Mouse (Mus musculus) liver, embryonic 15.5 days (tissue): ENCODE measurements around the gene Zfp58. TPM values are rescaled to one million over a fixed set of nuclear protein-coding genes. Genes with fewer than 3 reads are reported as not detected.

Source experiments
- ATAC-seq: fragments of 200-750 bp; cut with Nextera tagmentation; 2 replicates; pipeline ENCODE4 v1.8.0; 2017; ENCODE audit warnings: moderate number of reproducible peaks, mild to moderate bottlenecking, moderate library complexity; ENCODE audit not compliant: insufficient read depth
- H3K27ac ChIP-seq: fragments of 300-500 bp; sonication (generic); replicated peaks from 2 replicates; pipeline ENCODE4 v1.5.1; 2015; ENCODE audit warnings: mild to moderate bottlenecking, inconsistent platforms
- H3K27me3 ChIP-seq: fragments of 300-500 bp; sonication (generic); 2 replicates; pipeline ENCODE4 v1.6.1; 2015; ENCODE audit warnings: mild to moderate bottlenecking, inconsistent platforms
- H3K36me3 ChIP-seq: fragments of 300-500 bp; sonication (generic); replicated peaks from 2 replicates; pipeline ENCODE4 v1.6.1; 2015; ENCODE audit warnings: moderate library complexity, mild to moderate bottlenecking, inconsistent platforms
- H3K4me1 ChIP-seq: fragments of 300-500 bp; sonication (generic); replicated peaks from 2 replicates; pipeline ENCODE4 v1.6.1; 2015; ENCODE audit warnings: inconsistent platforms
- H3K4me2 ChIP-seq: fragments of 300-500 bp; sonication (generic); 2 replicates; pipeline ENCODE4 v1.6.1; 2015; ENCODE audit warnings: moderate library complexity, mild to moderate bottlenecking, inconsistent platforms
- H3K4me3 ChIP-seq: fragments of 300-500 bp; sonication (generic); replicated peaks from 2 replicates; pipeline ENCODE4 v1.5.1; 2015; ENCODE audit warnings: mild to moderate bottlenecking, inconsistent platforms
- H3K9ac ChIP-seq: fragments of 300-500 bp; sonication (generic); 2 replicates; pipeline ENCODE4 v1.6.1; 2015; ENCODE audit warnings: moderate library complexity, mild to moderate bottlenecking, inconsistent platforms
- H3K9me3 ChIP-seq: fragments of 300-500 bp; sonication (generic); replicated peaks from 2 replicates; pipeline ENCODE4 v1.6.1; 2016; ENCODE audit warnings: inconsistent platforms
- WGBS: fragments of 180-500 bp; shearing (Covaris S2); methylation state at CpG from one replicate; pipeline ENCODE4 v1.1.7; 2015; ENCODE audit warnings: mixed read lengths; ENCODE audit not compliant: insufficient replicate concordance; 5-methylcytosine and 5-hydroxymethylcytosine counted together
- polyA plus RNA-seq: library from polyadenylated mRNA; unstranded; fragments of >200 nt; fragmentation: Nextera tagmentation; extraction: Ambion mirVana; gene quantifications from 2 replicates; pipeline ENCODE4 v1.2.1, GENCODE M21; 2015

Zfp58 gene
- polyA plus RNA-seq, result 2.1 and 2.4 TPM in 2 replicates

GRCm38 (mm10) chr13:67500084-67500719, at the start of gene Zfp58:
Gene Zfp58, minus strand, starts transcription at chr13:67500555.
- Histone ChIP-seq H3K4me1 (peaks cover 11% of the 10 kb centered on the region), H3K27ac (no peak within 1 kb of the TSS; the same call in 1 of the 2 replicates), H3K27me3 (no peaks in the 10 kb centered on the region), H3K9me3 (no peaks in the 10 kb centered on the region), H3K36me3 (peaks cover under 1% of the 10 kb centered on the region; the same call in 1 of the 2 replicates), H3K9ac (peak within 1 kb of the TSS; percentile 62), H3K4me3 (peak within 1 kb of the TSS; percentile 66), H3K4me2 (peak within 1 kb of the TSS; percentile 71)
- peak; percentile 85 for ATAC-seq
- WGBS, result under 1% methylated on average over 22 of the region's 22 CpGs

GRCm38 (mm10) chr13:67545941-67546340, 45.6 kb upstream of the Zfp58 start:
- Histone ChIP-seq H3K36me3 (peaks cover 42% of the 10 kb centered on the region), H3K27me3 (no peaks in the 10 kb centered on the region), H3K4me2 (no peak overlapping the region), H3K27ac (no peak overlapping the region), H3K4me3 (no peak overlapping the region), H3K4me1 (peaks cover 8% of the 10 kb centered on the region; the same call in 1 of the 2 replicates), H3K9ac (no peak overlapping the region), H3K9me3 (no peaks in the 10 kb centered on the region)
- ATAC-seq, result no peak
- WGBS, result 80% methylated on average over 1 of the region's 1 CpGs

- no peak overlapping the region for H3K27ac ChIP-seq
- H3K4me3 ChIP-seq, result no peak overlapping the region
- H3K27me3 ChIP-seq, result no peaks in the 10 kb centered on the region
- H3K9me3 ChIP-seq, result no peaks in the 10 kb centered on the region
- H3K36me3 ChIP-seq, result no peaks in the 10 kb centered on the region
- H3K4me1 ChIP-seq, result peaks cover 18% of the 10 kb centered on the region
- H3K4me2 ChIP-seq, result no peak overlapping the region
- WGBS, result 62% methylated on average over 3 of the region's 3 CpGs
- H3K9ac ChIP-seq, result no peak overlapping the region
- no peak for ATAC-seq
Observed at GRCm38 (mm10) chr13:67527049-67527730, 26.8 kb upstream of the Zfp58 start.

DNA sequence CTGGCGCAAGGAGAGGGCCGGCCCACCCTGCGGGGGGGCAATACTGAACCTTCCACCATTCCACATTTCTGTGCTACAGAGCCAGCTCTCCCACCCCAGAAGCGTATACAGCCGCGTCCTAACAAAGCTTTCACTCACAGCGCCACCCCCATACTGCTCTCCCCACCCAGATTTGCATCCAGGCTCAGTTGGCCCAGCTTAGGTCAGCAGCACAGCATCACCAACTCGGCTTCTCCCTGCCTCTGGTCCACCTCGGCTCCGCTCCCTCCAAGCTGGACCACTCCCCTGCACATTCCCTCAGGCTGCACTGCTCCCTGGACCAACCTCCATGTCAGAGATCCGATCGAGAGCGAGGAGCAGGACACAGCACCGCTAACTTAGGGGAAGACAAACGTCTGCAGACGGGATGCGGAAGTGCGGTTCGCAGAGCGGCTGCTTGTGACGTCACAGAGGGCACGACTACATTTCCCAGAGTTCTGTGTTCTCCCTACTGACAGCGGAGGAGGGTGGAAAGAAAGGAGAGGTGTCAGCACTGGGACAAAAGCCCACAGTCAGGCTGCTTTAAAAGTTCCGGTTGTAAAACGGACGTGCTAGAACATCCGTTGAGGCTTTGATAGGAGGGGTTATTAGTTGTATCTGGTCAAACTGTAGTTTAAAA, 25.5 kb upstream of the Zfp58 start, which contains the start of the genes Gm26965 and Zfp87:
Gene Gm26965, minus strand, starts transcription at position 399 of the 658 bp plus-strand sequence.
Gene Zfp87, minus strand, starts transcription at position 425 of the 658 bp plus-strand sequence.
- H3K4me3 ChIP-seq, result peak within 1 kb of the TSS; percentile 83
- peaks cover 18% of the 10 kb centered on the region for H3K4me1 ChIP-seq
- no peaks in the 10 kb centered on the region for H3K27me3 ChIP-seq
- no peaks in the 10 kb centered on the region for H3K36me3 ChIP-seq
- peak; percentile 98 for ATAC-seq
- peak within 1 kb of the TSS; percentile 72 for H3K9ac ChIP-seq
- WGBS, result under 1% methylated on average over 27 of the region's 27 CpGs
- H3K9me3 ChIP-seq, result no peaks in the 10 kb centered on the region
- H3K27ac ChIP-seq, result peak within 1 kb of the TSS; percentile 69
- peak within 1 kb of the TSS; percentile 75 for H3K4me2 ChIP-seq

- Histone ChIP-seq H3K4me1 (peaks cover 11% of the 10 kb centered on the region), H3K4me3 (0 out of 2 replicates have a peak overlapping the region, but pooled peaks have one; percentile 66), H3K27ac (no peak overlapping the region), H3K27me3 (no peaks in the 10 kb centered on the region), H3K36me3 (no peaks in the 10 kb centered on the region), H3K9me3 (no peaks in the 10 kb centered on the region), H3K4me2 (no peak overlapping the region), H3K9ac (no peak overlapping the region)
- WGBS, result 60% methylated on average over 1 of the region's 1 CpGs
- no peak for ATAC-seq
Observed at GRCm38 (mm10) chr13:67500908-67501307, 553 bp upstream of the Zfp58 start.

- peaks cover 32% of the 10 kb centered on the region for H3K36me3 ChIP-seq
- H3K27me3 ChIP-seq, result no peaks in the 10 kb centered on the region
- WGBS, result 57% methylated on average over 1 of the region's 1 CpGs
- no peak overlapping the region for H3K4me3 ChIP-seq
- no peak overlapping the region for H3K27ac ChIP-seq
- ATAC-seq, result no peak
- no peak overlapping the region for H3K4me2 ChIP-seq
- no peak overlapping the region for H3K9ac ChIP-seq
- H3K9me3 ChIP-seq, result peaks cover 5% of the 10 kb centered on the region; the same call in 1 of the 2 replicates
- peaks cover 11% of the 10 kb centered on the region for H3K4me1 ChIP-seq
Observed at GRCm38 (mm10) chr13:67495631-67496030, 4.7 kb downstream of the Zfp58 start.

DNA sequence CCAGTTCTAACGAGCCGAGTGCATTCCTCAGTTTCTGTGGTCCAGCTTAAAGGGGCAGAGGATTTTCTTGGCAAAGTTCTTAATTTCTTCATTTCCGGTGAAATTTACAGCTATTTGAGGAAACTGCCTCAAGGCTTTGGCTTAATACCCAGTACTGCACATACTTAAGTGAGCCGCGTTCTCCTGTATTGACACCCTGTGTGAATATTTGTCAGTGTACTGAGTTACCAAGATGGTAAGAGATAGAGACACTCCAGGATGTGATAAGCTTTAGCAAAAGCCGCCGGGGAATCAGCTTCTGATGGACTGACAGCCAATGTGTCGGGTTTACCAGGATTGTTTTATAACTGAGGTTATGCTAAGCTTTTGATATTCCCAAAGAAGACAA, 15.9 kb downstream of the Zfp58 start:
- 22% methylated on average over 8 of the region's 8 CpGs for WGBS
- no peak for ATAC-seq
- no peaks in the 10 kb centered on the region for H3K27me3 ChIP-seq
- H3K4me2 ChIP-seq, result peak overlapping the region; percentile 78
- peak overlapping the region; percentile 30; the same call in 1 of the 2 replicates for H3K9ac ChIP-seq
- H3K27ac ChIP-seq, result peak overlapping the region; percentile 88
- H3K36me3 ChIP-seq, result peaks cover 8% of the 10 kb centered on the region; the same call in 1 of the 2 replicates
- H3K4me3 ChIP-seq, result peak overlapping the region; percentile 73
- H3K4me1 ChIP-seq, result peaks cover 20% of the 10 kb centered on the region
- no peaks in the 10 kb centered on the region for H3K9me3 ChIP-seq

- Histone ChIP-seq H3K4me2 (peak within 1 kb of the TSS; percentile 78), H3K4me1 (peaks cover 20% of the 10 kb centered on the region), H3K9me3 (no peaks in the 10 kb centered on the region), H3K27ac (peak within 1 kb of the TSS; percentile 88), H3K4me3 (peak within 1 kb of the TSS; percentile 73), H3K27me3 (no peaks in the 10 kb centered on the region), H3K9ac (peak within 1 kb of the TSS; percentile 75), H3K36me3 (peaks cover 8% of the 10 kb centered on the region; the same call in 1 of the 2 replicates)
- 3% methylated on average over 20 of the region's 20 CpGs for WGBS
- peak; percentile 93 for ATAC-seq
Observed at GRCm38 (mm10) chr13:67483625-67484423, 16.5 kb downstream of the Zfp58 start, which contains the start of gene Zfp874b. Gene Zfp874b, minus strand, starts transcription at chr13:67484258.

DNA sequence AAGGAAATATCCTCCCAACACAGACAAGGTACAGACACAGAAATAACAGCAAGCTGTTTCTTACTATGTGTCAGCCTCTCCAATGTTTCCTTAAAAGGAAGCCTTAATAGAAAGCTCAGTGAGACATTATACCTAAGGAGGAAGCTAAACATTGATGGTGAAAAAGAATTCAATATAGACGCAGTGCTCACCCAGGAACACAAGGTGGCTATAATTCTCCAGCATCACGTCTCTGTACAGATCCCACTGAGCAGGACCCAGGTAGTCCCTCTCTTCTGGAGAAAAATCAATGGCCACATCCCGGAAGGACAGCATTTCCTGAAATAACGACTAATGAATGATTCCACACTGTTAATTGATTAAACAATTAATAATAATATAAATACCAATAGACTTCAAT, 18.8 kb downstream of the Zfp58 start:
- WGBS, result 52% methylated on average over 4 of the region's 4 CpGs
- peaks cover 20% of the 10 kb centered on the region for H3K4me1 ChIP-seq
- H3K4me2 ChIP-seq, result no peak overlapping the region

DNA sequence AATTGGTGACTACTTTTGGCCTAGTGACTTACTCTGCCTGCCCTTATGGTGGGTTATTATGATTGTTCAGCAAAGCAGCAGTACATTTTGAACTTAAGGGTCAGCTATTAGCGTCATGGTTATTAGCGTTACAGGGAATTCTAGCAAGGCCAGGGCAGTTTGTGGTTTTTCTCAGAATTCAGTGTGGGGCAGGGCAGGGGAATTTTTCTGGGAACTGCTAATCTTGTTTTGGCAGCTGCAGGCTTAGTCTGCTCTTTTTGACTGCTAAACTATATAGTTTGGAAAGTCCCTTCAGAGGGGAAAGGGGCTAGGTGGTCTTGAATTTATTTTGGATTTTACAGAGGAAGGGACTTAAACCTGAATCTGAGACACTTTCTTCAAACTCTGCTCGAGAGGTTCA, 31.1 kb downstream of the Zfp58 start:
- Histone ChIP-seq H3K9ac (no peak overlapping the region), H3K4me1 (no peaks in the 10 kb centered on the region), H3K27ac (no peak overlapping the region), H3K36me3 (peaks cover 28% of the 10 kb centered on the region), H3K9me3 (no peaks in the 10 kb centered on the region), H3K4me3 (no peak overlapping the region), H3K27me3 (no peaks in the 10 kb centered on the region), H3K4me2 (no peak overlapping the region)
- 49% methylated on average over 3 of the region's 3 CpGs for WGBS
- ATAC-seq, result no peak

More for the DNA sequence above, 18.8 kb downstream of the Zfp58 start:
- Histone ChIP-seq H3K36me3 (peaks cover 14% of the 10 kb centered on the region), H3K27ac (no peak overlapping the region), H3K4me3 (no peak overlapping the region), H3K9ac (no peak overlapping the region), H3K27me3 (no peaks in the 10 kb centered on the region), H3K9me3 (no peaks in the 10 kb centered on the region)
- no peak for ATAC-seq
